9 mouse cellular contexts compared by ENCODE assay signal in the genomic region with DNA sequence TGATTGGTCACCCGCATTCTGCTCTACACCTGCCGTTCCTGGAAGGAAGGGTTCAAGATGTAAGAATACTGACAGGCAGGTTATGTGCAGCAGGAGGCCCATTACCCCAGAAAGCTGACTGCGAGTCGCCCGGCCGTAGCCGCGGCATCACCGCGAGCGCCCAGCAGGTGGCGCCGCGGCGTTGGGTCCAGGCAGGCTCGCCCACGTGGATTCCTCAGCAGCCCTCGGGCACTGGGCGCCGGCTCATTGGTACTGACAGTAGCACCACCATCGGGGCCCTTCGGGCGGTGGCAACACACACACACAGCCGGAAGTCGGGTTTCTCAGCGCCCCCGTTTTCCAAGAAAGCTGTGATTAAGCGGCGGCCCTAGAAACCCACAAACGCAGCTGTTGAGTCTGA. TPM values are rescaled to one million over a fixed set of nuclear protein-coding genes. Genes with fewer than 3 reads are reported as not detected.
A peak's percentile ranks its signal among the peaks of the same experiment; 100 is the strongest.
DNase-seq lines count a peak whose midpoint lies in the region; ATAC-seq and TF ChIP-seq lines count a peak whose summit lies in the region.
"Had no signal": no experiment of that assay in that cellular context is flagged by ENCODE, and none has a peak within 500 bp of the region (broad histone marks: within the 10 kb centered on the region; RNA-seq: fewer than 3 reads in every experiment).

No protein-coding gene starts in this region.

- H3K4me3 ChIP-seq in heart, postnatal 0 days (ENCODE audit: low read depth, low read length) = no peak overlapping the region
- H3K4me3 ChIP-seq in forebrain, embryonic 12.5 days (replicated peaks) = peak overlapping the region; percentile 11; the same call in 1 of the 2 replicates
- H3K4me3 ChIP-seq in midbrain, embryonic 11.5 days (ENCODE audit: low read depth, low read length) = no peak overlapping the region

- WGBS in heart, postnatal 0 days = 2% methylated on average over 30 of the region's 30 CpGs
- WGBS in forebrain, embryonic 12.5 days = 4% methylated on average over 30 of the region's 30 CpGs
- under 1% methylated on average over 30 of the region's 30 CpGs for WGBS in midbrain, embryonic 11.5 days

- no peaks in the 10 kb centered on the region for H3K9me3 ChIP-seq in heart, postnatal 0 days (replicated peaks; ENCODE audit: control insufficient read depth, low read length)
- no peaks in the 10 kb centered on the region for H3K9me3 ChIP-seq in forebrain, embryonic 12.5 days
- H3K9me3 ChIP-seq in midbrain, embryonic 11.5 days (ENCODE audit: control insufficient read depth, low read length) = no peaks in the 10 kb centered on the region

- H3K4me1 ChIP-seq in heart, postnatal 0 days (ENCODE audit: control insufficient read depth, insufficient read depth) = no peaks in the 10 kb centered on the region
- H3K4me1 ChIP-seq in forebrain, embryonic 12.5 days = no peaks in the 10 kb centered on the region
- H3K4me1 ChIP-seq in midbrain, embryonic 11.5 days (ENCODE audit: control insufficient read depth, insufficient read depth, low read length) = no peaks in the 10 kb centered on the region

- peak; percentile 64 for TF ChIP-seq CTCF in heart, postnatal 0 days (IDR thresholded peaks at IDR 0.05; ENCODE audit: low read depth)

- 0 out of 2 replicates have a peak, but pooled peaks have one; percentile 30 for ATAC-seq in heart, postnatal 0 days (ENCODE audit: insufficient read depth, low read depth)
- peak; percentile 75 for ATAC-seq in forebrain, embryonic 12.5 days (ENCODE audit: low FRiP score)
- ATAC-seq in midbrain, embryonic 11.5 days (ENCODE audit: low FRiP score) = peak; percentile 71

- H3K4me2 ChIP-seq in heart, postnatal 0 days (ENCODE audit: low read depth, low read length) = no peak overlapping the region
- H3K4me2 ChIP-seq in forebrain, embryonic 12.5 days = peak overlapping the region; percentile 36
- 0 out of 2 replicates have a peak overlapping the region, but pooled peaks have one; percentile 13 for H3K4me2 ChIP-seq in midbrain, embryonic 11.5 days

- H3K36me3 ChIP-seq in heart, postnatal 0 days (replicated peaks; ENCODE audit: control insufficient read depth, insufficient read depth, low read length) = no peaks in the 10 kb centered on the region
- H3K36me3 ChIP-seq in forebrain, embryonic 12.5 days (replicated peaks) = no peaks in the 10 kb centered on the region
- H3K36me3 ChIP-seq in midbrain, embryonic 11.5 days (ENCODE audit: control insufficient read depth, insufficient read depth, low read length) = no peaks in the 10 kb centered on the region

- H3K27ac ChIP-seq in heart, postnatal 0 days (ENCODE audit: low read depth) = no peak overlapping the region
- no peak overlapping the region for H3K27ac ChIP-seq in forebrain, embryonic 12.5 days
- H3K27ac ChIP-seq in midbrain, embryonic 11.5 days (ENCODE audit: low read depth, low read length) = no peak overlapping the region

- no peak overlapping the region for H3K9ac ChIP-seq in heart, postnatal 0 days (replicated peaks; ENCODE audit: low read depth, low read length)
- H3K9ac ChIP-seq in forebrain, embryonic 12.5 days = no peak overlapping the region
- H3K9ac ChIP-seq in midbrain, embryonic 11.5 days (ENCODE audit: low read length) = no peak overlapping the region

- peaks cover 44% of the 10 kb centered on the region for H3K27me3 ChIP-seq in heart, postnatal 0 days (ENCODE audit: control insufficient read depth, insufficient read depth, low read length)
- peaks cover 54% of the 10 kb centered on the region for H3K27me3 ChIP-seq in forebrain, embryonic 12.5 days
- peaks cover 10% of the 10 kb centered on the region for H3K27me3 ChIP-seq in midbrain, embryonic 11.5 days (ENCODE audit: control insufficient read depth, insufficient read depth, low read length)

- no peak for TF ChIP-seq EP300 in heart, postnatal 0 days (IDR thresholded peaks at IDR 0.05; ENCODE audit: low read depth)

- DNase-seq in heart, postnatal 0 days (ENCODE audit: low spot score) = no peak
- no peak for DNase-seq in heart, adult 11 months
- DNase-seq in c-Kit-positive CD71-positive TER-119-negative erythroid progenitor cells, embryonic 14.5 days (ENCODE audit: low read depth) = peak; percentile 37
- DNase-seq in induced T-regulatory cell, adult 2 months (ENCODE audit: low read depth) = peak; percentile 82
- DNase-seq in left cerebral cortex, adult 9 months (ENCODE audit: low spot score in 2 of 2) = peak; percentile 55 to 85
- DNase-seq in midbrain, embryonic 11.5 days (ENCODE audit: low spot score, missing footprints) = peak; percentile 99
- DNase-seq in spleen, adult 18-20 months = peak; percentile 29 to 66

RNA-seq across cellular contexts. Expression of a gene that starts 14.7 kb away (rescaled TPM):
- total RNA-seq in heart, postnatal 0 days (2014; rRNA removed; ENCODE audit: low replicate concordance) = 3.6 and 5.4 TPM in 2 replicates
- 0.40 and 0.69 TPM in 2 replicates for polyA plus RNA-seq in heart, postnatal 0 days (2015; fragmentation: Nextera tagmentation; extraction: Ambion mirVana)
- 7.3 and 8.1 TPM in 2 replicates for polyA plus RNA-seq in forebrain, embryonic 12.5 days (2016; fragmentation: Nextera tagmentation; extraction: Ambion mirVana)
- polyA plus RNA-seq in midbrain, embryonic 11.5 days (2014; fragmentation: Nextera tagmentation; extraction: Ambion mirVana) = 5.3 and 5.9 TPM in 2 replicates
- total RNA-seq: neutrophil, adult 5-6 weeks had no signal

RNA-seq across cellular contexts. Expression of a gene that starts 24.1 kb away (rescaled TPM):
- total RNA-seq in heart, postnatal 0 days (2014; rRNA removed; ENCODE audit: low replicate concordance) = 15.8 and 16.5 TPM in 2 replicates
- 23.2 and 23.3 TPM in 2 replicates for polyA plus RNA-seq in heart, postnatal 0 days (2015; fragmentation: Nextera tagmentation; extraction: Ambion mirVana)
- 22.0 and 23.8 TPM in 2 replicates for polyA plus RNA-seq in forebrain, embryonic 12.5 days (2016; fragmentation: Nextera tagmentation; extraction: Ambion mirVana)
- 23.1 and 24.5 TPM in 2 replicates for polyA plus RNA-seq in midbrain, embryonic 11.5 days (2014; fragmentation: Nextera tagmentation; extraction: Ambion mirVana)

RNA-seq across cellular contexts. Expression of a gene that starts 26.3 kb away (rescaled TPM):
- 0.46 and 0.77 TPM in 2 replicates for total RNA-seq in heart, postnatal 0 days (2014; rRNA removed; ENCODE audit: low replicate concordance)
- polyA plus RNA-seq in heart, postnatal 0 days (2015; fragmentation: Nextera tagmentation; extraction: Ambion mirVana) = 2.6 and 3.1 TPM in 2 replicates
- polyA plus RNA-seq in forebrain, embryonic 12.5 days (2016; fragmentation: Nextera tagmentation; extraction: Ambion mirVana) = 2.0 TPM in 1 of 2 replicates, not detected in the other
- 0.52 TPM in 1 of 2 replicates, not detected in the other for polyA plus RNA-seq in midbrain, embryonic 11.5 days (2014; fragmentation: Nextera tagmentation; extraction: Ambion mirVana)

RNA-seq across cellular contexts. Expression of a gene that starts 33.2 kb away (rescaled TPM):
- 0.34 and 1.1 TPM in 2 replicates for total RNA-seq in heart, postnatal 0 days (2014; rRNA removed; ENCODE audit: low replicate concordance)
- polyA plus RNA-seq in heart, postnatal 0 days (2015; fragmentation: Nextera tagmentation; extraction: Ambion mirVana) = 1.6 TPM in 2 replicates
- polyA plus RNA-seq in forebrain, embryonic 12.5 days (2016; fragmentation: Nextera tagmentation; extraction: Ambion mirVana) = 21.8 and 23.5 TPM in 2 replicates
- polyA plus RNA-seq in midbrain, embryonic 11.5 days (2014; fragmentation: Nextera tagmentation; extraction: Ambion mirVana) = 8.2 and 8.4 TPM in 2 replicates

RNA-seq across cellular contexts. Expression of a gene that starts 39.3 kb away (rescaled TPM):
- 40.0 and 57.2 TPM in 2 replicates for total RNA-seq in heart, postnatal 0 days (2014; rRNA removed; ENCODE audit: low replicate concordance)
- 63.5 and 71.2 TPM in 2 replicates for polyA plus RNA-seq in heart, postnatal 0 days (2015; fragmentation: Nextera tagmentation; extraction: Ambion mirVana)
- polyA plus RNA-seq in forebrain, embryonic 12.5 days (2016; fragmentation: Nextera tagmentation; extraction: Ambion mirVana) = 73.2 and 79.0 TPM in 2 replicates
- 84.3 and 86.0 TPM in 2 replicates for polyA plus RNA-seq in midbrain, embryonic 11.5 days (2014; fragmentation: Nextera tagmentation; extraction: Ambion mirVana)

Comparison
In these comparisons a context has a peak if more than half of its experiments do, and no peak if none do; other contexts are left out.
1. DNase-seq: peak in c-Kit-positive CD71-positive TER-119-negative erythroid progenitor cells, embryonic 14.5 days (single experiment), induced T-regulatory cell, adult 2 months (single experiment), left cerebral cortex, adult 9 months (2 of 2), midbrain, embryonic 11.5 days (single experiment) and spleen, adult 18-20 months (2 of 2); none in heart, postnatal 0 days (single experiment) and heart, adult 11 months (single experiment).
2. Peak in every context shown above with its lines, with median percentiles within 50 percentile points of each other: ATAC-seq.